Mouse (Mus musculus): Measurements from ENCODE around the gene Wnt9b.

The Wnt9b gene

DNA sequence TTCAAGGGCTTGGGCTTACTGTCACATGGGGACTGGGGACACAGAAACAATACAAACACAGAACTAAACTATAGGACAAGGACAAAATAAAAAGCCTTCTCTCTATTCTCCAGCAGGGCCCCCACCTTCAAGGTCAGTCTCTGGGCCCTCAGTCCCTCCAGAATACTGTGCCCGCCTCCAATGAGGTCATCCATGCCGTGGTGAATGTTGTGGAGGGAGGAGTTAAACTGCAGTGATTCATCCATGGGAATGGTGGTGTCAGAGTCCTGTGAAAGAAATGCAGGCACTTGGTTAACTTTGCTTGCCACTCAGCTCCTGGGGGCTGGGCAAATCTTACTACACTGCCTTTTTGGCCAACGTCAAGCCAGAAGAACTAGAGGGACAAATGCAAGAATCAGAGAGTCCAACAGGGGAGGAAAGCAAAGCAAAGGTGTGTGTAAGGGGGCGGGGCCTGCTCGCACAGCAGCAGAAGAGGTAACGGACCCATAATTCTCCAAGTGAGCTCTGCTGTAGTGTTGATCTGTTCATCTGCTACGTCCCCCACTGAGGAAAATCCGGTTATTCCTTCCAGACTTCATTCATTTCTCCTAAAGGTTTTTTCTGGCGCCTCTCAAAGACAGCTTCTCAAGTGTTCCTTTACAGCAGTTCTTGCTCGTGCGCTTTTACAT lies 65.8 kb downstream of the Wnt9b start:
- DNase-seq (ENCODE audit: low spot score), result no peak

Measured in urinary bladder, postnatal 25 days (tissue).